Mouse (Mus musculus) adrenal gland, postnatal 25 days (tissue): ENCODE data around the gene Prrx2. TPM values are rescaled to one million over a fixed set of nuclear protein-coding genes. Genes with fewer than 3 reads are reported as not detected.

ENCODE experiments used
- DNase-seq: peaks from one replicate; pipeline ENCODE4 v3.0.0; 2021; ENCODE audit warnings: mixed read lengths
- long read RNA-seq: library from polyadenylated mRNA; stranded (forward); transcript quantifications from one replicate; pipeline ENCODE4 v2.0.0, GENCODE M21; 2021
- total RNA-seq: library from RNA; stranded (reverse); gene quantifications from 2 replicates; pipeline ENCODE4 v1.2.3, GENCODE M21; 2021

The Prrx2 gene
- 0.76 TPM in 1 of 2 replicates, not detected in the other for total RNA-seq
- long read RNA-seq, result 0 reads

DNA sequence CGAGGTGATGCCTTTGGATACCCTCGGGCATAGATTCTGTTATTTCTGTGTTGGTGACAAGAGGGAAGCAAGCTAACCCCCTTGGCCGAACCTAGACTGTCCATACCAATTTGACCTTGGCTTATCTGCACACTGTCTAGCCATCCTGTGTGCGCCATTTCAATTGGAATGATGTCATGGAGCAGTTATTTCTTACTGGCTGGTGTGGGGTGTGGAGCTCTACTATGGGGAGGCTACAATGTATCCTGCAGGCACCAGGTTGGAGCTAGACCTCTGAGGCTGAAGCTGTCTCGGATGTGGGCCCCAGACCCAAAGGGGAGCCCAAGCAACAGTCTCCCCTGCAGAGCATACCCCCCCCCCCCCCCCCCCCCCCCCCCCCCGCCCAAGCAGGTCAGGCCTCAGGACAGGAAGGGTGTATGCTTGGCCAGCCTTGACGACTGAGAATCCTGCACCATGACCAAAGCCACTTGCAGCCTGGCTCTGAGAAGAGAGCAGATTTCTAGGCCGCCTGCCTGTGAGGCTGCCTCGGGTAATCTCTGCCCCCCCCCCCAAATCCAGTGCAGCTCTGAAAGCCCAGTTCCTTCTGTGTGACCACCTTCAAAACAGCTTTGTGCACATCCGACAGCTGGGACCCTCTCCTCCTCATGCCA is at the start of gene Prrx2:
TSS of gene Prrx2 (plus strand) at position 600 of the 650 bp plus-strand sequence.
- DNase-seq, result no peak

- DNase-seq, result no peak
These were observed 47.3 kb upstream of the Prrx2 start for GRCm38 (mm10) chr2:30787466-30787865.

DNA sequence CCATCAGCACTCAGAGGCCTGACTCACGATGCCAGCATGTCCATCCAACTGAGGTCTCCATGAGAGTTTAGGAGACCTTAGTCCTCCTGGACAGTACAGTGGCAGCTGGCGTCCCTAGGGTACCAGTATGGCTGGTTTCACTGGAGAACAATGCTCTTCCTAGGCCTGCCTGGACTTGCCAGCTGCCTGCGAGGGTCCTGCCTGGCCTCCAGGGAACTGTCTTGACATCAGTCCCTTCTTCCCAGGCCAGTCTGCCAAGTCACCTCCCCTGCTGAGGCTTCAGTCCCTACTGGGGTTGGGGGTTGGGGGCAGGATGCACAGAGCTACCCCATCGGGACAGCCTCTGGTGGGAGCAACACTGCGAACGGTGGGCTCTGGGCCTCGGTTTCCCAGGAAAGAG is 42.7 kb upstream of the Prrx2 start:
- DNase-seq, result no peak

- peak; percentile 95 for DNase-seq
These were observed 40.3 kb upstream of the Prrx2 start for GRCm38 (mm10) chr2:30794179-30795108.

GRCm38 (mm10) chr2:30795271-30795888 is 39.4 kb upstream of the Prrx2 start:
- no peak for DNase-seq

DNA sequence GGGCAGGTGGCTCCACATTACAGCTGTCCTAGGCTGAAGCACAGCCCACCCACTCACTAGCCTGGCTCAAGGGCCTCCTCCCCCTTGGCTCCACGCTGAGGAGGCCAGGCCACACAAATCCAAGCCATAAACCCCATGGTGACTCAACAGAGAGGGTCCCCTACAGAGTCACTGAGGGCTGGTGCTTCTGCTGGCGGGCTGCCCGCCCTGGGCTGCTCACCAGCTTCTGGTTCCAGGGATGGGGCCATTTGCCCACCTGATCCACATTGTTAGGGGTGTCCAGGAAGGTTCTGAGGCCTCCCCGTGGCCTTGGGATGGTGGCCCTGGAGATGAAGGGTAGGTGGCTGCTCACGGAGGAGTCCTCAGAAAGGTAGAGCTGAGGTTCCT is 38.9 kb upstream of the Prrx2 start:
- no peak for DNase-seq

DNA sequence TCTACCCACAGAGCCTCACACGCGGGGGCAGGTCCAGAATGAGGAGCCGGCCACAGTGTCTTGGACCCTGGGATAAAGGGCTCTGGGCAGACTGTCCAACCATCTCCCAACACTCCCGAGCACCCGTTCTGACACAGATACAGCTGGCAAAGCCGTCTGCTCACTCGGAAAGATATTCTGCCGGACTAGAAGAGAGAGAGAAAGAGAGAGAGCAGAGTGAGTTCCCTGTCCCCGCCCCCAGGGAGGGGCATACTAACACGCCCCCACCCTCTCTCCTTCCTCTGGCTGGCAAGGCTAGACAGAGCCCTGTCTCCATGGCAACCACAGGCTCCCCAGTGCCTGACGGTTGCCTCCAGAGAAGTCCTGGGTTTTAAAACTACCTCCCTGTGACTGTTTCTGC is 38.4 kb upstream of the Prrx2 start:
- DNase-seq, result peak; percentile 82

GRCm38 (mm10) chr2:30799456-30799855 is 35.3 kb upstream of the Prrx2 start:
- no peak for DNase-seq

- DNase-seq, result no peak
These were observed 34.1 kb upstream of the Prrx2 start for GRCm38 (mm10) chr2:30800671-30801066.

DNA sequence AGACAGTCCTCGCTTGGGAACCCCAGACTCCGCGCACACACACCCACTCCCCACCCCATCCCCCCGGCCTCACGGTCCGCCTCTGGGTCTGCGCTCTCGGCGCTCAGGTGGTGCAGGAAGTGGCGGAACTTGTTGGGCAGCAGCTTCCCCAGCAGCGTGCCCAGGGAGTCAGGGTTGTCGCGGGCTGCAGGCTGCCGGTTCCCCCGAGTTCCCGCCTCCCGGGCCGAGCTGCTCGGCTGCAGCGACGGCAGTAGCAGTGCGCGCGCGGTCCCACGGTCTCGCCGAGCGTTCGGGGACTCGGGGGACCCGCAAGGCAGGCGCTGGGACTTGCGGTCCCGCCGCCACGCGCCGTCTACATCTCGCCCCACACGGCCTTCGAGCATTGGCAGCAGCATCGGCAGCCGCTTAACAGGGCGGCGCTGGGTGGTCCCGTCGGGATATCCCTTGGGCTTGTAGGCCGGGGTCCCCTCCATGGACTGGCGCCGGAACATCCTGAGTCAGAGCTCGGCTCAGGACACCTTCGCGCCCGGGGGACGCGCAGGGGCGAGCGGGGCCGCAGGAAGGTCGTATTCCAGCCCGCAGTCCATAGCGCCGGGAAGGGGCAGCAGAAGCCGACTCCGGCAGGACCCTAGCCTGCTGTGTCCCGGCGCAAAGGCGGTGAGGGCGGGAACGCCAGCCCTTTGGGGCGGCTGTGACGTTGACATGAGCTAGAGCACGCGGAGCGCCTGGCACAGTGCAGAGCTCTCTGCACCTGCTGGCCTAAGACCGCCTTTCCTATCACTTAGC is 33.5 kb upstream of the Prrx2 start:
- DNase-seq, result peak; percentile 44

DNA sequence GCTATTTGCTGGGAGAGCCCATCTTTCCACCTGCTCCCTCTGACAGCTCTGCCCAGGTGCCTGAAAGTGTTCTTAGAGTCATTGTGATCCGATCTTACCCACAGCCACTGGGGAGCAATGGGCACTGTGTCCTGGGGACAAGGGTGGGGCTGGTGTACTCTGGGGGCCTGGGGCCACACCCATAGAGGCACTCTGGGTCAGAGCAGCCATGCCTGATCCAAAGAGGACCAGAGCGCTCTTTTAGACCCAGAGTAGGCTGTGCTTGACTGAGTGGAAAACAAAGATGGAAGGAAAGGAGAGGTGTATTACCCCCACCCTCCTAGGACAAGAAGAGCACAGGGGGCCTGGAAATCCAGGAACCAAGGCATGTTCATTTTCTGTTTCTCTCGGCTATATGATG is 31.2 kb upstream of the Prrx2 start, which contains the start of gene 1700001O22Rik:
TSS of gene 1700001O22Rik (minus strand) at position 58 of the 400 bp plus-strand sequence.
- no peak for DNase-seq

GRCm38 (mm10) chr2:30805983-30806382 is 28.8 kb upstream of the Prrx2 start:
- DNase-seq, result no peak

DNA sequence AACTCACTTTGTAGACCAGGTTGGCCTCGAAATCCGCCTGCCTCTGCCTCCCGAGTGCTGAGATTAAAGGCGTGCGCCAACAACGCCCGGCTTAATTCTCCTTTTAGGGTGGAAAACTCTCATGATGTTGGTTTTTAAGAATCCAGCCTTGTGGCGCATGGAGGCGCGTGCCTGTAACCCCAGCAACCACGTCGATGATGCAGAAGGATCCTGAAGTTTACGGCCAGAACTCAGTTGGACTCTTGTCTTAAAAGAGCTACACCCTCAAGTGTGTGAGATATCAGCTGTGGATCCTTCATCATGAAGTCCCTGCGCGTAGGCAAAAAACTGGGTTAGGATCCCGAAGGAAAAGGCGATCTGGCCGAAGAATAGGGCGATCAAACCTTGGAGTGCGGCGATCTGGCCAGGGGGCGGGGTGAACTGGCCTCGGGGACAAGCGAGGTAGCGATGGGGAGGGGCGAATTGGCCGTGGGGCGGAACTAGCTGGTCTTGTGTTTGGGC is 27.6 kb upstream of the Prrx2 start:
- no peak for DNase-seq

- peak; percentile 99 for DNase-seq
These were observed 27.0 kb upstream of the Prrx2 start, which contains the start of gene Ntmt1 for GRCm38 (mm10) chr2:30807648-30808295. Gene Ntmt1 (plus strand): TSS chr2:30807826.

- DNase-seq, result peak; percentile 37
These were observed 26.5 kb upstream of the Prrx2 start for GRCm38 (mm10) chr2:30808296-30808655.

DNA sequence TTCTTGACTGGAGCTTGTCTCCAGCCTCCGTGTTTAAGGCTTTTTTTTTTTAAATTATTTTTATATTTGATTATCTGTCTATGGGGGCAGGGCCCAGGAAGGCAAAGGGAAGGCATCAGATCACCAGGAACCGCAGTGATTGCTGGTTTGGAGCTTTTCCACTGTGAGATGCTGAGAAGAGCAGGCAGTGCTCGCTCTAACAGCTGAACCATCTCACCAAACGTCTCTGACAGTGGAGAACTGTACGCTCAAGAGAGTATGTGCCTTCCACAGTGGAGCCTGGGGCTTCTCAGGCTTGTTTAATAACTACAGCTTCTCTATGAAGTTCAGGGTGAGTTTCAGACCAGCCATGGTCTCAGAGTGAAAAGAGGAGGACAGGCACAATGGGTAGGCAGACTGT is 25.3 kb upstream of the Prrx2 start:
- no peak for DNase-seq

DNA sequence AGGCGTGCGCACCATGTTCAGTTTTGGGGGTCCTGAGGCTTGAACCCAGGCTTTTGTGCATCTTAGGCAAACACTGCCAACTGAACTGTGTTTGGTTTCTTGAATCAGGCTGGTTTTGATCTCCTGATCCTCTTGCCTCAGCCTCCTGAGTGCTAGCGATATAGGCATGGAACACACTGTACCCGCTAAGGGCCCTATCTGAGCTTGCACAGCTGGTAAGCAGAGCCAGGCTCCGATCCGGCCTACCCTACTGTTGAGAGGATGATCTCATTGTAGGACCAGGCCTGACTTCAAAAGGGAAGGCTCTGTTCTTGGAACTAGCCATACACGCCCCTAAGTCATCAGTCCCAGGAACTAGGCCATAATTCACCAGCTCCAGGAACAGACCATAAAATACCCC is 24.2 kb upstream of the Prrx2 start:
- no peak for DNase-seq

- no peak for DNase-seq
These were observed 18.4 kb upstream of the Prrx2 start for GRCm38 (mm10) chr2:30816383-30816782.

DNA sequence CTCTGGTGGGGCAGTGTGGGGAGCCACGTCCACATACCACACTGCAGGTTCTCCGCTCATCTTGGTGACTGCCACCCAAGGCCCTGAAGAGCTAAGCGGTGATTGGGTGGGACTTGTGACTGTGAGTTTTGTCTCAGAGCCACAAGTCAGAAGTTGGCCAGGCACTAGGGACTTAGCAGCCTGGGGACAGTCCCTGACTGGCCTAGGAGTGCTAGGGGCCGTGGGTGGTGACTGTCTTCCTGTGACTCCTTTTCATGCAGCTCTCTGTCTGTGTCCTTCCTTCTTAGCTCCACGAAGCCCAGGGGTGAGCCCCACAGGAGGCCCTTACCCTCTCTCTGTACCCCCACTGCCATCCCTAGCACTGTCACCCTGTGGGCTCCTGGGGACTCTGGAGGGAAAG is 14.9 kb upstream of the Prrx2 start:
- DNase-seq, result no peak

DNA sequence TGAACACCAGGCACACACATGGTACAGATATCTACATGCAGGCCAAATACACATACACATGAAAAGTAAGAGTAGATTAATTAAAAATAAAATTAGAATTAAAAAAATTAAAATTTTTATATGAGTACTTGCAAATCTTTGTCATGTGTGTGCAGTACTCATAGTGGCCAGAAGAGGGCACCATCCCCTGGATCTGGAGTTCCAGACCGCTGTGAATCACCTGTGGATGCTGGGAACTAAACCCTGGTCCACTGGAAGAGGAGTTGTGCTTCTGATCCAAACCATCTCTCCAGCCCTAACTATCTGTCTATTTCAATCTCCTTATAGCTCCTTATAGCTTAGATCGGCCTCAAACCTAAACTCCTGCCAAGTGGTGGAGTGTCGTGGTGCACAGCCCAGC is 13.7 kb upstream of the Prrx2 start:
- no peak for DNase-seq

- no peak for DNase-seq
These were observed 12.3 kb upstream of the Prrx2 start for GRCm38 (mm10) chr2:30822460-30822859.
